Mouse (Mus musculus) urinary bladder, postnatal 25 days (tissue): ENCODE measurements around the gene Krt8.
"Not testable (repeated sequence)": the region's sequence is repeated elsewhere in the genome, so short reads cannot be mapped to it uniquely, and the experiment has no call there.

Experiments used
- DNase-seq: peaks from one replicate; pipeline ENCODE4 v3.0.0; 2022; ENCODE audit warnings: low spot score

Gene Krt8

DNA sequence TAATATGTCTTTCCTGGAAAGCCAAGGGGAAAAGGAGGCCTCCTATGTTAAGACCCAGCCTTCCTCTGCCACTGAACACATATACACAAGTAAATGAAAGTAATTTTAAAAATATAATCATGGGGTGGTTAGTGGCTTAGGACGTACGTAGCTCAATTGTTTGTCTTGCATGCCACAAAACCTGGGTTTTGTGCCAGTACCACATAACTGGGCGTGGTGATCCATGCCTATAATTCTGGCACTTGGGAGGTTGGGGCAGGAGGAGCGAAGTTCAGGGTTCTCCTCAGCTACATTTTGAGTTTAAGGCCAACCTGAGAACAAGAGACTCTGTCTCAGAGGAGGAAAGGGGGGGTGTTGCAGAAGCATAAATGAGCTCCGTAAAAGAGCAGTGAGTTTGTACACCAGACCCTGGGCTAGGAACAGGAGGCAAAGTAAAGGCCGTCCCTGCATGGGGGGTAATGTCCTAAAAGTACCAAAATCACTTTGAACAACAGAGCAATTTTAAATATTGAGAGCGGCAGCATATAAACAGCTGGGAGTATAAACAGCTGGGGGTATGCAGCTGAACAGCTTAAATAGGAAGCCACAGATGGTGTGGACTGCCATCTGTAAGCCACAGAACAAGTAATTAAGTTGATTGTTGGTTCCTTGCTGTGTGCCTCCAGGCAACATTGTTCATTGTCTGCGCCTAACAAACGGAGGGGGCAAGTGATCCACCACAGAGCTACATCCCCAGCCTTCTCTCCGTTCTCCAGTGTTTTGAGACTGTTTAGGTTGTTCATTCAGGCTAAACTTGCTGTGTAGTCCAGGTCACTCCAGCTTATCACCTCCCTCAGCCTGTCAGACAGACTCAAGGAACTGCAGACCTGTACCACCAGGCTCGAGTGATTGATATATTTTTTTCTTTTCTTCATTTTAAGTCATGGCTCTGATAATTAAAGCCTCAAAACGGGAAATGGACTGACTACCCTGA is 3.1 kb upstream of the Krt8 start:
- no peak for DNase-seq

- DNase-seq: peak; percentile 66
Observed at GRCm38 (mm10) chr15:102006317-102006716, 2.0 kb upstream of the Krt8 start.

- DNase-seq: no peak
Observed at GRCm38 (mm10) chr15:102005290-102005689, 1.0 kb upstream of the Krt8 start.

- DNase-seq: no peak
Observed at GRCm38 (mm10) chr15:102003516-102003915, 766 bp downstream of the Krt8 start.

- no peak for DNase-seq
Observed at GRCm38 (mm10) chr15:102002646-102003488, 1.4 kb downstream of the Krt8 start.

DNA sequence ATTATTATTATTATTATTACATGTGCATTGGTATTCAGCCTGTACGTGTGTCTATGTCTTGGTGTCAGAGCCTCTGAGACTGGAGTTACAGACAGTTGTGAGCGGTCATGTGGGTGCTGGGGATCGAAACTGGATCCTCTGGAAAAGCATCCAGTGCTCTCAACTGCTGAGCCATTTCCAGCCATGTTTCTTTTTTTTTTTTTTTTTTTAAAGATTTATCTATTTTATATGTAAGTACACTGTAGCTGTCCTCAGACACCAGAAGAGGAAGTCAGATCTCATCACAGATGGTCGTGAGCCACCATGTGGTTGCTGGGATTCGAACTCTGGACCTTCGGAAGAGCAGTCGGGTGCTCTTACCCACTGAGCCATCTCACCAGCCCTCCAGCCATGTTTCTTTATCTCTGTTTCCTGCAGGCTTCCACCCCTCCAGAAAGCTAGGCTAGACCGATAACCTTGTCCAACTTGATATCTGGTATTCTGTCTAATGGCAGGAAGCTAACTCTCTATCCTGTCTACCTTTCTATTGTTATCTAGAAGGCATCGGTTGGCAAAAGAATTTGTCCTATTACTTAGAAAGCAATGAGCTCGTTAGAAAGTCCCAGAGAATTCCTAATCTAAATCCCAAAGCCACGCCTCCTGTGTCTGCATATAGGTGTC is 4.5 kb downstream of the Krt8 start:
- no peak for DNase-seq

DNA sequence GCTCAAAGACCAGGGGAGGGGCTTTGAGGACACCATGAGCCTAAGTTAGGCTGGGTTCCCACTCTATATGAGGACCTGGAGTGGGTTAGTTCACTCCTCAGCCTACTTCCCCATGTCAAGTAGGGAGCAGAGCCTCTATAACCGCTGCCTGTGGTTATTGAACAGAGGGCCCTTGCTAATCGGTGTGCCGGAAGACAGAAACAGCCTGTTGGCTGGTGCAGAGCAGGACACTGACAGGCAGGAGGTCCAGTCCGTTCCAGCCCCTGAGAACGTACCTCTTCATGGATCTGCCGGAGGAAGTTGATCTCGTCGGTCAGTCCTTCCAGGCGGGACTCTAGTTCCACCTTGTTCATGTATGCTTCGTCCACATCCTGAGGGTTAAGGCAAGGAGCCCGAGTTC is 5.1 kb downstream of the Krt8 start:
- DNase-seq: no peak

DNA sequence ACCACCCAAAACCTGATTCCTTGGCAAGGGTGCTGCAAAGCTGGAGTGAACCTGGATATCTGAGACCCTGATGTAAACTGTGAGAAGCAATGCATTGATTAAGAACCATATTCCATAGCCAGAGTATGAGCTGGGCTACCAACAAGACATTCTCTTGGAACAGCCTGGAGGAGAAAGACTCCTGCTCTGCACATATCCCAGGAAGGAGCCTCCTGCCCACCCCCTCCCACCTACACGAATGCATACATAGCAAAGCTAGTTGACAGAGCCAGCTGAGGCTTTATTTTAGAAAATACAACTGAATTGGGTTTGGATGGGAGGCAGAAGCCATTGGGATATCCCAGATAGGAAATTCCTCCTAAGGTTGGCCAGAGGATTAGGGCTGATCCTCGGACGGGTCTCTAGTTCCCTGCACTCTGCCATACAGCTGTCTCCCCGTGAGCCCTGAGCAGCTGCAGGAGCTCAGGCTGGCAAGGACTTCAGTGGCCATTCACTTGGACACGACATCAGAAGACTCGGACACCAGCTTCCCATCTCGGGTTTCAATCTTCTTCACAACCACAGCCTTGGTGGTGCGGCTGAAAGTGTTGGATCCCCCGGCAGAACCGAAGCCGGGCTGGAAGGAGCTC is 7.7 kb downstream of the Krt8 start:
- not testable (repeated sequence) for DNase-seq

DNA sequence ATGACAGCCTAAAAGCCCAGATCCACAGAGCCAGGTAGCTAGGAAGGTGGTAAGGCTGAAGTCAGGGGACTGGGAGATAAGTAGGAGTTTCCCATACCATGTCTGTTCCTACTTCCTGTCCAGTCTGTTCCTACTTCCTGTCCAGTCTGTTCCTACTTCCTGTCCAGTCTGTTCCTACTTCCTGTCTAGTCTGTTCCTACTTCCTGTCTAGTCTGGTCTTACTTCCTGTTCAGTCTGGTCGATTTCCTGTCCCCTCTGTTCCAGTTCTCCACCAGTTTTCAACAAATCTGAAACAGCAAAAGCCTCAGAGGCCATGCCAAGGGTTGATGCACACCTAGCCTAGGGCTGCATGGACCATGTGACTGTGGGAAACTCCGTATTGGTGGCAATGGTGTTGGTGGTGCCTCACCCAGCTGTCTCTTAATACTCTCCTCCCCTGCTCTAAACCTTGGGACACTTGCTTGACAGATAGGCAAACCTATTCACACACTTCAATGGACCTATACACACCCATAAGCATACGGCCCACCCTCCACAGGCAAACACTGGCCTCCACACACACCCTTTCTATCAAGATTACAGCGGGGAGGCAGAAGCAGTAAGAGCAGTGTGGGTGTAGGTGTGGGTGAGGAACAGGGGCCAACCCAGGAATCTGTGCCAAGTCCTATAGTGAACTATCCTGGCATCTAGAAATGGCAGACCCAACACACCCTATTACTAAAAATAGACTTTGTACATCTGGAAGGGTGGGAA is 8.6 kb downstream of the Krt8 start:
- DNase-seq: no peak

DNA sequence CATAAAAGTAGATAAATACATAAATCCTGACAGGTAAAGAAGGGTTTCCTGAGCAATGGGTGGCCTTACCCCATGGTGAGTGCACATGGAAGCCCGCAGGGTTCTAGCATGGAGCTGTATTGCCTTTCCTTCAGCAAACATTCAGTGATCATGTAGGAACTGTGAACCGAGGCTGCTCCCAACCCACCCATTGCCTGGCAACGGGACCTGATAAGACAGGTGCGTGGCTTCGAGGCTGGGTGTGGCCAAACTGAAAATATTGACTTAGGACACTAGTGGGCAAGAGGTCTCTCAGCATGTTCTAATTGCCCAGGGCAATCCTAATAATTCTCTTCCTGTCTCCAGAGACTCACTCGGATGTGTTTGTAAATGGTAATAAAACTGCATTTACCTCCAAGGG is 9.9 kb downstream of the Krt8 start:
- no peak for DNase-seq

- no peak for DNase-seq
Observed at GRCm38 (mm10) chr15:101990946-101991345, 13.3 kb downstream of the Krt8 start.

- DNase-seq: no peak
Observed at GRCm38 (mm10) chr15:101988714-101989113, 15.6 kb downstream of the Krt8 start.

DNA sequence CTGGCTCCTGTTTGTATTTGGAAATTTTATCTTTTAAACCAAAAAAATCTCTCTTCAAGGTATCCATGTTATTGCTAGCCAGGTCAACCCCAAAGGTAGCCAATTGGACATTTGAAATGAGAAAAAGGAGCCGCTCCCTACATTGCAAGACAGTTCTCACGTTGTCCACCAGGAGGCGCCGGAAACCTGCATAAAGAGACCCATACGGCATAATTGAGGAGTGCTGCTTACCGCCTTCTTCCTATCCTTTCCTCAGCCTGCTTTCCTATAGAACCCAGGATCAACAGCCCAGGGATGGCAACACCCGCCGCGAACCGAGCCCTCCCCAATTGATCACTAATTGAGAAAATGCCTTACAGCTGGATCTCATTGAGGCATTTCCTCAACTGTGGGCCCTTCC is 16.2 kb downstream of the Krt8 start:
- DNase-seq: peak; percentile 88

GRCm38 (mm10) chr15:101984746-101985145 is 19.5 kb downstream of the Krt8 start:
- no peak for DNase-seq

GRCm38 (mm10) chr15:101983949-101984601 is 20.2 kb downstream of the Krt8 start:
- peak; percentile 85 for DNase-seq

- DNase-seq: no peak
Observed at GRCm38 (mm10) chr15:101983315-101983948, 20.9 kb downstream of the Krt8 start.

- peak; percentile 70 for DNase-seq
Observed at GRCm38 (mm10) chr15:101980849-101981248, 23.4 kb downstream of the Krt8 start.

DNA sequence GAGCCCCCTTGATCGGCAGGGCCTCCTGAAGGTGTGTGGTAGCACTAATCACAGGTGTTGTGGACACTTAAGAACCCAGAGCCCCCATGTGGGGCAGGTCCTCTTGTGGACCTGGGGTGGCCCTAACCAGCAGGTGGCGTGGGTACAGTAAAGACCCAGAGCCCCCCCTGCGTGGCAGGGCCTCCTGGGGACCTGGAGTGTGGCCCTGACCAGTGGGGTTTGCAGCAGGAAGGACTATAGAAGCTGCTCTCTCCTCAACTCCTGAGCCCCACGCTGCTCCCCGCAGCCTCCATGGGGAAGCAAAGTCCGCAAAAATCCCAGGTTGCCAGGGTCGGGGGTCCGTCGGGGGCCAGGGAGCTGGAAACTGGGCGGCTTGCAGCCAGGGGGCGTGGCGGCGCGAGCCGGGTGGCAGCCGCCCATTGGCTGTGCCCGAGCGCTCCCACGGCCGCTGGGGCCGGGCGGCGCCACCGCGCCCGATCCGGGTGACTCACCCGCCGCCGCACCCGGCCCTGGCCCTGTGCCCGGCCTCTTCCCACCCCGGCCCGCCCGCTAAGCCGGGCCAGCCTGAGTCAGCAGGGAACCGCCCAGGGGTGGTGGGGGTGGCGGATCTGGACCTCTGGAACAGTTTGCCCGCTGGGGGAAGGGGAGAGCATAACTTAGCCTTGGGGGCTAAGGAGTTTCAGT is 27.1 kb downstream of the Krt8 start:
- peak; percentile 96 for DNase-seq

- no peak for DNase-seq
Observed at GRCm38 (mm10) chr15:101976641-101977040, 27.6 kb downstream of the Krt8 start.
